Mouse (Mus musculus) lung, adult 2 months (tissue): ENCODE data around the gene Mrpl36. TPM values are rescaled to one million over a fixed set of nuclear protein-coding genes. Genes with fewer than 3 reads are reported as not detected.

Experiments used
- DNase-seq: peaks from one replicate; pipeline ENCODE4 v3.0.0; 2022
- H3K4me1 ChIP-seq: fragments of 200-500 bp; 2 replicates; pipeline ENCODE4 v1.6.1; 2011; ENCODE audit warnings: low read length; ENCODE audit not compliant: control insufficient read depth, insufficient read depth
- H3K4me3 ChIP-seq: fragments of 200-500 bp; replicated peaks from 2 replicates; pipeline ENCODE3; 2011; ENCODE audit warnings: low read depth, mild to moderate bottlenecking, control low read depth, low read length; ENCODE audit errors: extremely low read depth
- CTCF ChIP-seq: fragments of 200-500 bp; IDR thresholded peaks from 2 replicates; pipeline ENCODE4 v1.5.1; 2011; ENCODE audit warnings: mild to moderate bottlenecking, low read length, control low read depth; ENCODE audit not compliant: insufficient read depth
- POLR2A ChIP-seq: fragments of 200-500 bp; IDR thresholded peaks from 2 replicates; pipeline ENCODE4 v1.6.1; 2011; ENCODE audit warnings: low read depth, mild to moderate bottlenecking, control low read depth, low read length, borderline replicate concordance; ENCODE audit errors: extremely low read depth
- WGBS: fragments of 180-500 bp; shearing (Covaris S2); methylation state at CpG from one replicate; pipeline ENCODE4 v1.1.7; 2018; 5-methylcytosine and 5-hydroxymethylcytosine counted together
- polyA plus RNA-seq: library from polyadenylated mRNA; depleted of rRNA; stranded (reverse); fragments of >200 nt; gene quantifications from 2 replicates; pipeline ENCODE4 v1.2.3, GENCODE M21; 2012; rRNA removed

Gene Mrpl36
- polyA plus RNA-seq, 1 experiment, result 79.2 TPM

- H3K4me1 ChIP-seq, result no peaks in the 10 kb centered on the region
Observed at GRCm38 (mm10) chr13:73374612-73375011, 46.3 kb downstream of the Mrpl36 start.

GRCm38 (mm10) chr13:73377637-73378036 is 49.3 kb downstream of the Mrpl36 start:
- Histone ChIP-seq H3K4me1 (no peaks in the 10 kb centered on the region), H3K4me3 (no peak overlapping the region)
- no peak for DNase-seq
- WGBS, result 68% methylated on average over 9 of the region's 9 CpGs
- TF ChIP-seq CTCF (no peak), POLR2A (no peak)

More at GRCm38 (mm10) chr13:73374612-73375011, 46.3 kb downstream of the Mrpl36 start:
- H3K4me3 ChIP-seq, result no peak overlapping the region
- TF ChIP-seq POLR2A (no peak), CTCF (no peak)
- WGBS, result 80% methylated on average over 2 of the region's 2 CpGs
- no peak for DNase-seq

Other genes with a start within 250 kb of the Mrpl36 start
- gene Irx4, start 68.0 kb upstream of the Mrpl36 start, polyA plus RNA-seq, result not detected in 2 replicates
- 44.2 and 60.3 TPM in 2 replicates for gene Ndufs6, start within 50 bp of the Mrpl36 start, polyA plus RNA-seq
- 408 and 425 TPM in 2 replicates for gene Lpcat1, start 138.7 kb downstream of the Mrpl36 start, polyA plus RNA-seq
- 0.10 and 0.12 TPM in 2 replicates for gene Slc6a3, start 208.2 kb downstream of the Mrpl36 start, polyA plus RNA-seq